Mouse (Mus musculus) B cell, adult 67 days (primary cell): ENCODE data around the gene H2-M5. TPM values are rescaled to one million over a fixed set of nuclear protein-coding genes. Genes with fewer than 3 reads are reported as not detected.

Experiments
- total RNA-seq, 2 experiments: library from RNA; stranded (reverse); gene quantifications; 4 replicates each; pipeline ENCODE4 v1.2.4; 2023

Gene H2-M5
- total RNA-seq: not detected

DNA sequence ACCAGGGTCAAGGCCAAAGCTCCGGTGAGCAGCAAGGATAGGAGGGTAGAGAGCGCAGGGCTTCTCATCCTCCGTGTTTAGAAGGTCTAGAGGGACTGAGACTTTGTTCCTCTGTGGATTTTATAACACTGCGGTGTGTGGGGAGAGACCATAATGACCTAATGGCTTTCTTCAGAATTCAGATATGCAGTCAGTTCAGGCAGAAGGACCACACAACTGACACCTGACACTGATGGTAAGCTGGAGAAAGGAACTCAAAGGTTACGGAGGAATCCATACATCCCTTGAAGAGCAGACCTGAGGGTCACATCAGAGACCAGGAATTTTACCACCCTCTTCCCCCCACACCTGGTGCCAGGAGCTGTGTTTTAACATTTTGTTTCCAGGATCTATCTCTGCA, at the start of gene H2-M5:
Gene H2-M5, minus strand, starts transcription at position 101 of the 400 bp plus-strand sequence.

GRCm38 (mm10) chr17:37022628-37023576, 33.6 kb upstream of the H2-M5 start, which contains the start of gene Mog:
TSS of gene Mog (minus strand) at chr17:37023398.

GRCm38 (mm10) chr17:37000863-37001262, 11.5 kb upstream of the H2-M5 start, which contains the start of gene Zfp57:
TSS of gene Zfp57 (plus strand) at chr17:37001163.

DNA sequence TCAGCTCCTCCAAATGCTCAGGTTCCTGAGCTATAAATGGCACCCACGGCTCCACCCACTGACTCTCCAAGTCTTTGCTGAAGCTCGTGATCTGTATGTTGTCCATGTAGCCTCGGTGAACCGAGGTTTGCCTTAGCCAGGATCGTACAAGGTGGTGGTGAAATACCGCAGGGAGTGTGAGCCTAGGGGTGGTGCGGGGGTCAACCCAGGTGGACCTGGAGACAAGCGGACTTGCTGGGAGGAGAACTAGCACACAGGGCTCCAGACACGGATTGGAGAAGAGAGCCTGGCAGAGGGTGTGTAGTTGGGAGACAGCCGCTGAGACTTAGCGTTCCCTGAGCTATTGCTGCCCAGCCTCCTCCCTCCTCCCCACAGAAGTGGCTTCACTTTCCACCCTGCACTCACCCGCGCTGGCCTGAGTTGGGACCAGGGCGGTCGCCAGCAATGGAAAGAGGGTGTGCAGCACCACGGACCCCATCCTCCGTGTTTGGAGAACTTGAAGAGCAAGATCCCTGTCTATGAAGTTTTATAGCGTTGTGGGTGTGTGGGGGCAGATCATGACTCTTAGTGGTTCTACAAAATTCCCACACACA, 8.0 kb downstream of the H2-M5 start, which contains the start of gene 2410137M14Rik:
Gene 2410137M14Rik, minus strand, starts transcription at position 17 of the 593 bp plus-strand sequence.

DNA sequence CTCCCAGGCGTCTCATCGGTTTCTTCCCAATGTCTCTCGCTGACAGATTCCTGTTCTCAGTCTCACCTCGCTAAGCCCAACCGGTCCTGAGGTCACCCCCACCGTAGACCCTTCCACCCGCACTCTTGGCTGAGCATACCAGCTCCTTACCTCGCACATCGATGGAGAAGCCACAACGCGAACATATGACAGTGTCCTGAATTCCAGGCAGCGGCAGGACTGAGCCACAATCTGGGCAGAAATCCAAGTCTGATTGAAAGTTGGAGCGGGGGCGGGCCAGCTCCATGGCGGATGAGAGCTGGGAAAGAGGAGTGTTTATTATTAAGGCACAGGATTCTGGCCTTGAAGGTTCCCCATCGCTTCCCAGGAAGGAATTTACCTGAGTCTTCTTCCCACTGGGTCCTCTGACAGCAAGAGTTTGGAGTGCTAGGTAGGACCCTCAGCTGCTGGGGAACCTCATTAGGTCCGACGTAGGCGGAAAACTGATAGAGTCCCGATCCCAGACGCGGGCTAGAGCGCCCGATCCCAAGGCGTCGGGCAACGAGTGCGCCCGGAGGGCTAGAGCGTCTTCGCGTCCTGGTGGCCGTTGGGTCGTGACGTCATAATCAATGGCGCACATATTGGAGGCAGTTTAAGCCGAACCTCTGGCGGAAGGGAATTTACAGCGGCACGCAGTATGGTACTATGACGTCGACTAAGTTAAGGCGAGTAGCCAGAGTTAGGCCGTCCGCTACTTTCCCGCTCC, 31.2 kb downstream of the H2-M5 start, which contains the start of the genes Znrd1 and Znrd1as:
Gene Znrd1, minus strand, starts transcription at position 561 of the 745 bp plus-strand sequence.
Gene Znrd1as, plus strand, starts transcription at position 594 of the 745 bp plus-strand sequence.

GRCm38 (mm10) chr17:36950981-36951947, 38.1 kb downstream of the H2-M5 start, which contains the start of gene Ppp1r11:
TSS of gene Ppp1r11 (minus strand) at chr17:36951741.

DNA sequence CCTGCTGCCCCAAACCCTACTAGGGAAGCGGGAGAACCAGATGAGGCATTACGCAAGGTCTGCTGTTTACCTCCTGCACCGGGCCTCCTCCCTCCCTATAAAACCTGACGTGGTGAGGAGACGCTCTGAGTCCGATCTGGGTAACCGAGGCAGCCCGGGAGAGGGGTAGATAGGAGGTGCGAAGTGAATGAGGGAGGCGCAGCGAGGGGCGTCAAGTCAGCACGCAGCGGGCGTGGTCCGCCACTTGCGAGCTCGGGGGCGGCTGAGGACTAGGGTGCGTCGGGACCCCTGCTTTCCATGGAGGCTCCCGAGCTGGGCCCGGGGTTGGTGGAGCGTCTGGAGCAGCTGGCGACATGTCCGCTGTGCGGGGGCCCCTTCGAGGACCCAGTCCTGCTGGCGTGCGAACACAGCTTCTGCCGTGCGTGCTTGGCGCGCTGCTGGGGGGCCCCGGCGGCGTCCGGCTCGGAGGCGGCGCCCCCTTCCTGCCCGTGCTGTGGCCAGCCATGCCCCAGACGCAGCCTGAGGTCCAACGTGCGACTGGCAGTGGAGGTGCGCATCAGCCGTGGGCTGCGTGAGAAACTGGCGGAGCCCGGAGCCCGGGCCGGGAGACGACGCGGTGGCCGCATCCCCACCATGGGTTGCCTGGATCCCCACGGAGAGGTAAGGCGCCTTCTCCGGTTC, 46.4 kb downstream of the H2-M5 start, which contains the start of gene Rnf39:
Gene Rnf39, plus strand, starts transcription at position 128 of the 681 bp plus-strand sequence.

Other genes with a start within 250 kb of the H2-M5 start
- gene H2-M10.5, start 216.6 kb downstream of the H2-M5 start, total RNA-seq: not detected
- gene H2-M10.6, start 177.4 kb downstream of the H2-M5 start, total RNA-seq: not detected
- gene Trim26, start 152.4 kb downstream of the H2-M5 start, total RNA-seq: 100 to 1,000 TPM; 175 to 200 TPM
- not detected for gene Trim15, start 122.3 kb downstream of the H2-M5 start, total RNA-seq
- gene Trim10, start 120.0 kb downstream of the H2-M5 start, total RNA-seq: under 1 TPM in 1 of 2 experiments, not detected in 1; 0.46 TPM
- under 1 TPM in 1 of 2 experiments, not detected in 1; 0.36 TPM for gene Trim40, start 99.4 kb downstream of the H2-M5 start, total RNA-seq
- not detected for gene Trim31, start 91.4 kb downstream of the H2-M5 start, total RNA-seq
- gene Rnf39, start 46.6 kb downstream of the H2-M5 start, total RNA-seq: not detected
- 100 to 1,000 TPM in 1 of 2 experiments, 10 to 100 TPM in 1; 95.2 to 105 TPM for gene Ppp1r11, start 37.8 kb downstream of the H2-M5 start, total RNA-seq
- gene Znrd1, start 31.0 kb downstream of the H2-M5 start, total RNA-seq: 10 to 100 TPM; 70.2 to 71.0 TPM
- 1 to 10 TPM; 1.6 to 7.4 TPM for gene Znrd1as, start 30.9 kb downstream of the H2-M5 start, total RNA-seq
- gene 2410137M14Rik, start 8.3 kb downstream of the H2-M5 start, total RNA-seq: not detected
- not detected for gene Zfp57, start 11.6 kb upstream of the H2-M5 start, total RNA-seq
- gene Mog, start 33.9 kb upstream of the H2-M5 start, total RNA-seq: not detected
- gene Gabbr1, start 56.4 kb upstream of the H2-M5 start, total RNA-seq: 10 to 100 TPM; 65.4 to 88.3 TPM
- under 1 TPM; 0.20 to 0.59 TPM for gene Olfr90, start 99.0 kb upstream of the H2-M5 start, total RNA-seq
- not detected for gene Olfr91, start 108.7 kb upstream of the H2-M5 start, total RNA-seq
- not detected for gene Olfr92, start 130.6 kb upstream of the H2-M5 start, total RNA-seq
- not detected for gene Olfr93, start 172.0 kb upstream of the H2-M5 start, total RNA-seq
- gene Ubd, start 204.4 kb upstream of the H2-M5 start, total RNA-seq: not detected
- not detected for gene Olfr94, start 211.5 kb upstream of the H2-M5 start, total RNA-seq
- not detected for gene Olfr95, start 223.6 kb upstream of the H2-M5 start, total RNA-seq
- gene Olfr96, start 230.6 kb upstream of the H2-M5 start, total RNA-seq: not detected
- gene Olfr97, start 247.8 kb upstream of the H2-M5 start, total RNA-seq: not detected